Mouse (Mus musculus) heart, embryonic 13.5 days (tissue): ENCODE measurements around the gene Hey2. TPM values are rescaled to one million over a fixed set of nuclear protein-coding genes. Genes with fewer than 3 reads are reported as not detected.

Experiments used
- ATAC-seq: fragments of 200-750 bp; cut with Nextera tagmentation; 2 replicates; pipeline ENCODE4 v1.8.0; 2017; ENCODE audit warnings: moderate TSS enrichment; ENCODE audit not compliant: insufficient number of reproducible peaks, low FRiP score, low TSS enrichment; ENCODE audit errors: extremely low read depth
- H3K27ac ChIP-seq: fragments of 300-500 bp; sonication (generic); replicated peaks from 2 replicates; pipeline ENCODE4 v1.5.1; 2015; ENCODE audit warnings: moderate library complexity, mild to moderate bottlenecking, inconsistent platforms
- H3K27me3 ChIP-seq: fragments of 300-500 bp; sonication (generic); replicated peaks from 2 replicates; pipeline ENCODE4 v1.6.1; 2015; ENCODE audit warnings: mild to moderate bottlenecking, inconsistent platforms
- H3K36me3 ChIP-seq: fragments of 300-500 bp; sonication (generic); 2 replicates; pipeline ENCODE4 v1.6.1; 2015; ENCODE audit warnings: mild to moderate bottlenecking, inconsistent platforms
- H3K4me1 ChIP-seq: fragments of 300-500 bp; sonication (generic); 2 replicates; pipeline ENCODE4 v1.6.1; 2015; ENCODE audit warnings: inconsistent platforms
- H3K4me2 ChIP-seq: fragments of 300-500 bp; sonication (generic); 2 replicates; pipeline ENCODE4 v1.6.1; 2015; ENCODE audit warnings: inconsistent platforms, mild to moderate bottlenecking, moderate library complexity
- H3K4me3 ChIP-seq: fragments of 300-500 bp; sonication (generic); 2 replicates; pipeline ENCODE4 v1.5.1; 2015; ENCODE audit warnings: moderate library complexity, mild to moderate bottlenecking, inconsistent platforms
- H3K9ac ChIP-seq: fragments of 300-500 bp; sonication (generic); 2 replicates; pipeline ENCODE4 v1.6.1; 2015; ENCODE audit warnings: inconsistent platforms, mild to moderate bottlenecking, moderate library complexity
- H3K9me3 ChIP-seq: fragments of 300-500 bp; sonication (generic); 2 replicates; pipeline ENCODE4 v1.6.1; 2016; ENCODE audit warnings: inconsistent platforms
- WGBS: fragments of 180-500 bp; shearing (Covaris S2); methylation state at CpG from one replicate; pipeline ENCODE4 v1.1.7; 2015; ENCODE audit warnings: mixed read lengths; 5-methylcytosine and 5-hydroxymethylcytosine counted together
- polyA plus RNA-seq: library from polyadenylated mRNA; unstranded; fragments of >200 nt; fragmentation: Nextera tagmentation; extraction: Ambion mirVana; gene quantifications from 2 replicates; pipeline ENCODE4 v1.2.1, GENCODE M21; 2015

Gene Hey2
- polyA plus RNA-seq, 1 experiment from 2014 or later: 39.7 TPM

- ATAC-seq: peak; percentile 46; the same call in 1 of the 2 replicates
- WGBS: 8% methylated on average over 11 of the region's 11 CpGs
- peak overlapping the region; percentile 71 for H3K9ac ChIP-seq
- H3K36me3 ChIP-seq: no peaks in the 10 kb centered on the region
- peaks cover 6% of the 10 kb centered on the region; the same call in 1 of the 2 replicates for H3K4me1 ChIP-seq
- H3K27me3 ChIP-seq: no peaks in the 10 kb centered on the region
- H3K4me2 ChIP-seq: peak overlapping the region; percentile 67
- H3K9me3 ChIP-seq: 0 out of 2 replicates have a peak, but pooled peaks cover 4% of the 10 kb centered on the region
- H3K27ac ChIP-seq: no peak overlapping the region
- peak overlapping the region; percentile 55 for H3K4me3 ChIP-seq
Measured at GRCm38 (mm10) chr10:30810967-30811293, 31.7 kb downstream of the Hey2 start.

- 41% methylated on average over 9 of the region's 9 CpGs for WGBS
- H3K36me3 ChIP-seq: no peaks in the 10 kb centered on the region
- H3K27me3 ChIP-seq: no peaks in the 10 kb centered on the region
- peak overlapping the region; percentile 67 for H3K4me2 ChIP-seq
- H3K4me1 ChIP-seq: peaks cover 6% of the 10 kb centered on the region; the same call in 1 of the 2 replicates
- H3K27ac ChIP-seq: no peak overlapping the region
- peak overlapping the region; percentile 71 for H3K9ac ChIP-seq
- H3K4me3 ChIP-seq: peak overlapping the region; percentile 55
- no peak for ATAC-seq
- 0 out of 2 replicates have a peak, but pooled peaks cover 4% of the 10 kb centered on the region for H3K9me3 ChIP-seq
Measured at GRCm38 (mm10) chr10:30810247-30810966, 32.2 kb downstream of the Hey2 start.

GRCm38 (mm10) chr10:30803587-30804253, 38.9 kb downstream of the Hey2 start:
- WGBS: 31% methylated on average over 7 of the region's 7 CpGs
- peak overlapping the region; percentile 96 for H3K27ac ChIP-seq
- H3K27me3 ChIP-seq: no peaks in the 10 kb centered on the region
- peaks cover 17% of the 10 kb centered on the region for H3K4me1 ChIP-seq
- peak overlapping the region; percentile 78 for H3K4me2 ChIP-seq
- H3K36me3 ChIP-seq: no peaks in the 10 kb centered on the region
- no peak for ATAC-seq
- peak overlapping the region; percentile 93 for H3K9ac ChIP-seq
- H3K4me3 ChIP-seq: peak overlapping the region; percentile 92
- no peaks in the 10 kb centered on the region for H3K9me3 ChIP-seq

GRCm38 (mm10) chr10:30802681-30803586, 39.7 kb downstream of the Hey2 start, which contains the start of gene Ncoa7:
TSS of gene Ncoa7 (minus strand) at chr10:30803326.
- peak; percentile 87 for ATAC-seq
- peaks cover 17% of the 10 kb centered on the region for H3K4me1 ChIP-seq
- peak within 1 kb of the TSS; percentile 78 for H3K4me2 ChIP-seq
- no peaks in the 10 kb centered on the region for H3K36me3 ChIP-seq
- WGBS: under 1% methylated on average over 76 of the region's 89 CpGs
- peak within 1 kb of the TSS; percentile 96 for H3K27ac ChIP-seq
- no peaks in the 10 kb centered on the region for H3K27me3 ChIP-seq
- peak within 1 kb of the TSS; percentile 92 for H3K4me3 ChIP-seq
- H3K9me3 ChIP-seq: no peaks in the 10 kb centered on the region
- peak within 1 kb of the TSS; percentile 93 for H3K9ac ChIP-seq

DNA sequence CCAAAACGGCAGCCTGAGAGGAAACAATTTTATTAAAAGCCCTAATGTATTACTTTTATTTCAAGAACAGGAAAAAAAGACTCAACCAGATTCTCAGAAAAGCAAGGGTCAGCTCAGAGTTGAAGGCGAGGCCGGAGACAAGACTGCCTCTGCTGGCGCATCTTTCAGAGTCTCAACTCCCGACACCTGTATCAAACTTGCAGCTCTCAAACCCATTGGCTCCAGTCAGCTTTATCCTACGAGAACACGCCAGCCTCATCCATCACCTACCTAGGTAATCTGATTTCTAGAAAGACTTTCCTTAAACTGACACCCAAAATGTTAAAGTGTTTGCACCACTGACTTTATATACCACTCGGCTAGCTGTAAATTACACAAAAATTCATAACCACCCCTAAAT, 40.6 kb downstream of the Hey2 start:
- peak overlapping the region; percentile 93 for H3K9ac ChIP-seq
- no peaks in the 10 kb centered on the region for H3K36me3 ChIP-seq
- no peaks in the 10 kb centered on the region for H3K9me3 ChIP-seq
- no peaks in the 10 kb centered on the region for H3K27me3 ChIP-seq
- peak overlapping the region; percentile 92 for H3K4me3 ChIP-seq
- H3K4me2 ChIP-seq: peak overlapping the region; percentile 78
- H3K27ac ChIP-seq: peak overlapping the region; percentile 96
- no peak for ATAC-seq
- WGBS: 7% methylated on average over 8 of the region's 8 CpGs
- peaks cover 17% of the 10 kb centered on the region for H3K4me1 ChIP-seq

- H3K4me2 ChIP-seq: no peak overlapping the region
- no peak overlapping the region for H3K27ac ChIP-seq
- no peaks in the 10 kb centered on the region for H3K9me3 ChIP-seq
- H3K9ac ChIP-seq: no peak overlapping the region
- ATAC-seq: no peak
- no peak overlapping the region for H3K4me3 ChIP-seq
- peaks cover 14% of the 10 kb centered on the region for H3K36me3 ChIP-seq
- no peaks in the 10 kb centered on the region for H3K27me3 ChIP-seq
- H3K4me1 ChIP-seq: peaks cover 17% of the 10 kb centered on the region
- WGBS: 87% methylated on average over 2 of the region's 2 CpGs
Measured at GRCm38 (mm10) chr10:30799713-30800450, 42.7 kb downstream of the Hey2 start.

DNA sequence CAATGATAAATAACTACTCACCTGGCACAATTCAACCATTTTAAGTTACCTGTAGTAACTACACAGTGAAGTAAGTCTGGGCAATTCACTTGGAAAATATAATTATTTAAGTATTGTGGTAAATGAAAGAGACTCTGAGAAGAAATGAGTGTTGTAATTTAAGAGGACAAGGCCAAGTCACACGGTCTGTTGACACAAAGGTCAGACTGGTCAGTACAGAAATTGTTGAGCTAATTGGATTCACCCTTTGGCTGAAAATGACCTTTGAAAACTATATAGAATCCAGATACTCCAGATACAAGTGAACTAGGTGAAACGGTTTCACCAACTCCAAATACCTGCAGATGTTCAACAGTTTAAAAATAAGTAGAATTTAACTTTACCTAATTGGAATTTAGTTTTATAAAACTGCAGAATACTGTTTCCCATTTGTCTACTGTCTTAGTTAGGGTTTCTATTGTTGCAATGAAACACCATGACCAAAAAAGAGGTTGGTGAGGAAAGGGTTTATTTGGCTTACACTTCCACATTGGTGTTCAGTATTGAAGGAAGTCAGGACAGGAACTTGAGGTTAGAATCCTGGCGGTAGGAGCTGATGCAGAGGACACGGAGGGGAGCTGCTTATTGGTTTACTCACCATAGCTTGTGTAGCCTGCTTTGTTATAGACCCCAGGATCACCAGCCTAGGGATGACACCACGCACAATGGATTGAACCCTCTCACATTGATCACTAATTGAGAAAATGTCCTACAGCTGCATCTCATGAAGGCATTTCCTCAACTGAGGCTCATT, 45.9 kb downstream of the Hey2 start:
- WGBS: 82% methylated on average over 5 of the region's 5 CpGs
- H3K9me3 ChIP-seq: 0 out of 2 replicates have a peak, but pooled peaks cover 4% of the 10 kb centered on the region
- no peaks in the 10 kb centered on the region for H3K27me3 ChIP-seq
- H3K27ac ChIP-seq: no peak overlapping the region
- H3K4me3 ChIP-seq: no peak overlapping the region
- ATAC-seq: no peak
- H3K36me3 ChIP-seq: peaks cover 23% of the 10 kb centered on the region
- H3K4me1 ChIP-seq: 0 out of 2 replicates have a peak, but pooled peaks cover 3% of the 10 kb centered on the region
- no peak overlapping the region for H3K9ac ChIP-seq
- H3K4me2 ChIP-seq: no peak overlapping the region

GRCm38 (mm10) chr10:30791016-30791415, 51.6 kb downstream of the Hey2 start:
- 76% methylated on average over 3 of the region's 3 CpGs for WGBS
- Histone ChIP-seq H3K27ac (no peak overlapping the region), H3K36me3 (peaks cover 18% of the 10 kb centered on the region), H3K4me1 (peaks cover 14% of the 10 kb centered on the region), H3K9me3 (peaks cover 6% of the 10 kb centered on the region; the same call in 1 of the 2 replicates), H3K4me2 (no peak overlapping the region), H3K27me3 (no peaks in the 10 kb centered on the region), H3K9ac (no peak overlapping the region), H3K4me3 (no peak overlapping the region)
- no peak for ATAC-seq

GRCm38 (mm10) chr10:30789521-30789920, 53.1 kb downstream of the Hey2 start:
- H3K27me3 ChIP-seq: no peaks in the 10 kb centered on the region
- no peak overlapping the region for H3K4me3 ChIP-seq

GRCm38 (mm10) chr10:30788340-30788721, 54.3 kb downstream of the Hey2 start:
- WGBS: 69% methylated on average over 1 of the region's 1 CpGs
- no peaks in the 10 kb centered on the region for H3K36me3 ChIP-seq

More at GRCm38 (mm10) chr10:30789521-30789920, 53.1 kb downstream of the Hey2 start:
- ATAC-seq: no peak
- H3K36me3 ChIP-seq: peaks cover 6% of the 10 kb centered on the region
- WGBS: 92% methylated on average over 5 of the region's 5 CpGs
- H3K4me1 ChIP-seq: peaks cover 14% of the 10 kb centered on the region
- H3K27ac ChIP-seq: no peak overlapping the region
- peaks cover 6% of the 10 kb centered on the region; the same call in 1 of the 2 replicates for H3K9me3 ChIP-seq
- H3K4me2 ChIP-seq: no peak overlapping the region
- H3K9ac ChIP-seq: no peak overlapping the region

More at GRCm38 (mm10) chr10:30788340-30788721, 54.3 kb downstream of the Hey2 start:
- Histone ChIP-seq H3K4me2 (no peak overlapping the region), H3K9ac (no peak overlapping the region), H3K4me1 (peaks cover 14% of the 10 kb centered on the region), H3K27ac (no peak overlapping the region), H3K4me3 (no peak overlapping the region), H3K9me3 (peaks cover 6% of the 10 kb centered on the region; the same call in 1 of the 2 replicates), H3K27me3 (no peaks in the 10 kb centered on the region)
- ATAC-seq: no peak
